15 mouse cellular contexts compared by ENCODE assay signal in the genomic region with DNA sequence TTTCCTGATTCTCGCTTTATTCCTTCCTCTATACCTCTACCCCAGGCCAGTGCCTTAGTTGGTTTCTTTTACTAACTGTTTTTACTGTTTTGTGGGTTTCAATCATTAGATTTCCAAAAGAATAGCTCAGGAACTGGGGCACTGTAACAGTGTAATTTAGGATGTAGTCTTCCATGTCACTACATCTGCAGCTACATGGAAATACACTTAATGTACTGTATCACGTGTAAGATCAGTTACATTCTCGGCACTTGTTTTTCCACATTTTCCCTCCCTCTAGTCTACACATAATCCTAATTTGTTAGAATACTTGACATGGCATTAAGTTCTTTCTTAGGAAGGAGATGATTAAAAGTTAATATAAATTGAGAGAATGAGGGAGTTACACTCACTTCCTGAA.
"Had no signal": no experiment of that assay in that cellular context is flagged by ENCODE, and none has a peak within 500 bp of the region (broad histone marks: within the 10 kb centered on the region; RNA-seq: fewer than 3 reads in every experiment).

No protein-coding gene starts in this region.

- H3K27ac ChIP-seq: neural tube, embryonic 15.5 days; stomach, embryonic 15.5 days; stomach, postnatal 0 days had no signal

- H3K9ac ChIP-seq: neural tube, embryonic 15.5 days; stomach, embryonic 15.5 days had no signal

- H3K27me3 ChIP-seq: neural tube, embryonic 15.5 days; stomach, embryonic 15.5 days had no signal

- DNase-seq: retina, postnatal 1 day; right cerebral cortex, adult 18-20 months; right cerebral cortex, postnatal 14 days; right cerebral cortex, postnatal 25 days; right cerebral cortex, postnatal 4 days; spleen, adult 18-20 months; thymus, adult 18-20 months; thymus, adult 2 months; thymus, postnatal 14 days; thymus, postnatal 25 days; thymus, postnatal 36 days; thymus, postnatal 4 days had no signal

- H3K4me1 ChIP-seq: neural tube, embryonic 15.5 days; stomach, embryonic 15.5 days had no signal

- H3K9me3 ChIP-seq: neural tube, embryonic 15.5 days; stomach, embryonic 15.5 days had no signal

- H3K4me2 ChIP-seq: neural tube, embryonic 15.5 days; stomach, embryonic 15.5 days had no signal

- H3K4me3 ChIP-seq: neural tube, embryonic 15.5 days; stomach, embryonic 15.5 days had no signal

- H3K36me3 ChIP-seq: neural tube, embryonic 15.5 days; stomach, embryonic 15.5 days had no signal
